Comparison of ENCODE assay signal across 8 mouse cellular contexts in the genomic region with DNA sequence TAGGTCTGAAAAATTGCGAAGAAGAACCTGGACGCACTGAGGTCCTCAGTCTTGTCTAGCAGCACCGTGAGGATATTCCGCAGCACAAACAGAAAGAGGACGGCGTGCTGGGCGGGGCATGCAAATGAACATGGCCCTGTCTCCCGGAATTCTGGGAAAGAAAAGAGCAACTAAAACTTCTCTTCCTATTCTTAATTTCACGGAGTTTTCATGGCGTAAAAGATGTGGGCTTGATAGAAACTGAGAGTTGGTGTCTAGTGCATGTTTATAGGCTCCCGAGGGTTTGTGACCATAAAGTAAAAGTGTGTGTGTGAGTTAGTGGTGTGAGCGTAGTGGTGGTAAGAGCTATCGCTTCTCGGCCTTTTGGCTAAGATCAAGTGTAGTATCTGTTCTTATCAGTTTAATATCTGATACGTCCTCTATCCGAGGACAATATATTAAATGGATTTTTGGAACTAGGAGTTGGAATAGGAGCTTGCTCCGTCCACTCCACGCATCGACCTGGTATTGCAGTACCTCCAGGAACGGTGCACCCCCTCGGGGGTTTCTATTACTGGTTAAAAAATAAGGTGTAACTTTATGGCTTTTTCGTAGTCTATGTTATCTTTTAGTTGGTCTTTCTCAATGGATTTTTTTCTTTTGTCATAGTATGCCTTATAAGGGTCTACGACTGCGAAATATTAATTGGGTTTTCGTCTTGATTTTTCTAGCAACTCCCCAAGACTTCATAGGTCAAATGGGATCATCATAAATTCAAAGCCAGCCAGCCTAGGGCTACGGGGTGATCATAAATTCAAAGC. TPM values are rescaled to one million over a fixed set of nuclear protein-coding genes. Genes with fewer than 3 reads are reported as not detected.
DNase-seq lines count a peak whose midpoint lies in the region; ATAC-seq and TF ChIP-seq lines count a peak whose summit lies in the region.

No protein-coding gene starts in this region.

- H3K4me1 ChIP-seq in MEL (ENCODE audit: control insufficient read depth in 1 of 2, insufficient read depth in 2 of 2, low read length in 2 of 2), result peaks cover 0 to 18% of the 10 kb centered on the region in 2 experiments; a peak in 2 of 4 replicates
- H3K4me1 ChIP-seq in forebrain, postnatal 0 days (ENCODE audit: insufficient read depth), result no peaks in the 10 kb centered on the region
- H3K4me1 ChIP-seq in lung, embryonic 16.5 days (replicated peaks; ENCODE audit: control insufficient read depth, insufficient read depth, low read length), result peaks cover 3% of the 10 kb centered on the region; the same call in 1 of the 2 replicates

- peak; percentile 93 to 100 for TF ChIP-seq POLR2A in MEL (IDR thresholded peaks at IDR 0.05; ENCODE audit: control insufficient read depth in 1 of 2, insufficient read depth in 1 of 2, low read depth in 1 of 2, low read length in 2 of 2, poor library complexity in 1 of 2)

- TF ChIP-seq RAD21 in MEL (IDR thresholded peaks at IDR 0.05; ENCODE audit: low read depth, low read length), result no peak

- no peak for TF ChIP-seq CTCF in MEL (IDR thresholded peaks at IDR 0.05 in 2 of 3, conservative IDR thresholded peaks at IDR 0.05 in 1 of 3; ENCODE audit: control insufficient read depth in 1 of 3, insufficient read depth in 1 of 3, low read depth in 2 of 3, low read length in 3 of 3, poor library complexity in 1 of 3, severe bottlenecking in 1 of 3)
- TF ChIP-seq CTCF in forebrain, postnatal 0 days (IDR thresholded peaks at IDR 0.05; ENCODE audit: low read depth), result no peak

- peak; percentile 99 for DNase-seq in MEL (ENCODE audit: low read depth, low spot score)
- peak; percentile 83 to 84 for DNase-seq in cerebellum, adult 18-20 months
- peak; percentile 94 for DNase-seq in forebrain, postnatal 0 days
- DNase-seq in layer of hippocampus, adult 9-10 months (ENCODE audit: low spot score), result peak; percentile 88
- peak; percentile 53 for DNase-seq in ovary, postnatal 10 days (ENCODE audit: low spot score)
- DNase-seq in thymus, postnatal 10 days (ENCODE audit: low spot score in 2 of 2), result peak; percentile 77

- peak overlapping the region; percentile 66 for H3K4me2 ChIP-seq in forebrain, postnatal 0 days (ENCODE audit: low read depth)
- H3K4me2 ChIP-seq in lung, embryonic 16.5 days (ENCODE audit: low read depth, low read length), result peak overlapping the region; percentile 75

- H3K4me3 ChIP-seq in MEL (ENCODE audit: control insufficient read depth in 1 of 2, insufficient read depth in 1 of 2, low read depth in 2 of 2, low read length in 2 of 2), result peak overlapping the region; percentile 67 to 85
- H3K4me3 ChIP-seq in forebrain, postnatal 0 days (ENCODE audit: low read depth, low read length), result peak overlapping the region; percentile 58
- H3K4me3 ChIP-seq in lung, embryonic 16.5 days (ENCODE audit: low read length), result peak overlapping the region; percentile 72

- peak overlapping the region; percentile 96 for H3K27ac ChIP-seq in MEL (ENCODE audit: control insufficient read depth, low read depth, low read length)
- peak overlapping the region; percentile 89 for H3K27ac ChIP-seq in forebrain, postnatal 0 days (ENCODE audit: low read depth, low read length)
- H3K27ac ChIP-seq in lung, embryonic 16.5 days (ENCODE audit: low read length), result peak overlapping the region; percentile 68

- no peaks in the 10 kb centered on the region for H3K27me3 ChIP-seq in MEL (ENCODE audit: control insufficient read depth in 1 of 2, insufficient read depth in 2 of 2, low read length in 2 of 2)
- no peaks in the 10 kb centered on the region for H3K27me3 ChIP-seq in forebrain, postnatal 0 days (ENCODE audit: insufficient read depth, low read length)
- H3K27me3 ChIP-seq in lung, embryonic 16.5 days (ENCODE audit: control insufficient read depth, insufficient read depth, low read depth, low read length), result no peaks in the 10 kb centered on the region

- peaks cover 0 to 8% of the 10 kb centered on the region in 2 experiments; a peak in 1 of 4 replicates for H3K36me3 ChIP-seq in MEL (ENCODE audit: control insufficient read depth in 1 of 2, insufficient read depth in 2 of 2, low read length in 2 of 2)
- no peaks in the 10 kb centered on the region for H3K36me3 ChIP-seq in forebrain, postnatal 0 days (ENCODE audit: insufficient read depth)
- no peaks in the 10 kb centered on the region for H3K36me3 ChIP-seq in lung, embryonic 16.5 days (ENCODE audit: control insufficient read depth, insufficient read depth, low read length)

- H3K79me2 ChIP-seq in MEL (ENCODE audit: control insufficient read depth, insufficient read depth, low read length, poor library complexity), result no peaks in the 10 kb centered on the region

- TF ChIP-seq EP300 in MEL (IDR thresholded peaks at IDR 0.05; ENCODE audit: low read depth in 1 of 2, low read length in 2 of 2), result no peak; a peak in 1 of 4 replicates

- H3K9me3 ChIP-seq in MEL (replicated peaks; ENCODE audit: insufficient read depth, low read length), result no peaks in the 10 kb centered on the region
- H3K9me3 ChIP-seq in forebrain, postnatal 0 days (ENCODE audit: low read length), result no peaks in the 10 kb centered on the region
- H3K9me3 ChIP-seq in lung, embryonic 16.5 days (ENCODE audit: control insufficient read depth, low read length), result no peaks in the 10 kb centered on the region

- WGBS in forebrain, postnatal 0 days, result 1% methylated on average over 24 of the region's 26 CpGs
- WGBS in lung, embryonic 16.5 days, result under 1% methylated on average over 26 of the region's 26 CpGs

- H3K9ac ChIP-seq in MEL (ENCODE audit: control insufficient read depth, low read depth, low read length, poor library complexity, severe bottlenecking), result peak overlapping the region; percentile 73
- peak overlapping the region; percentile 65 for H3K9ac ChIP-seq in forebrain, postnatal 0 days
- H3K9ac ChIP-seq in lung, embryonic 16.5 days (ENCODE audit: low read length), result peak overlapping the region; percentile 68

- peak; percentile 90 for ATAC-seq in forebrain, postnatal 0 days
- peak; percentile 70 to 75 for ATAC-seq in hematopoietic stem cell, adult 5-6 weeks (replicated peaks in 1 of 2; ENCODE audit: insufficient read depth in 1 of 2, low FRiP score in 2 of 2, low TSS enrichment in 1 of 2, low read depth in 1 of 2, poor library complexity in 2 of 2, severe bottlenecking in 2 of 2)
- ATAC-seq in lung, embryonic 16.5 days (ENCODE audit: low read depth), result peak; percentile 91

TF ChIP-seq in MEL, 35 proteins besides CTCF, POLR2A, EP300 and RAD21 (continues in another document):
- no peak for TF ChIP-seq CHD1 (IDR thresholded peaks at IDR 0.05; ENCODE audit: low read depth, low read length)
- peak; percentile 100 for TF ChIP-seq ZMIZ1 (IDR thresholded peaks at IDR 0.05; ENCODE audit: low read depth, low read length)
- no peak for TF ChIP-seq GABPA (IDR thresholded peaks at IDR 0.05; ENCODE audit: low read depth, low read length)
- no peak for TF ChIP-seq TAL1 (IDR thresholded peaks at IDR 0.05; ENCODE audit: low read length)
- no peak for TF ChIP-seq MXI1 (IDR thresholded peaks at IDR 0.05; ENCODE audit: low read depth, low read length)
- TF ChIP-seq NELFE (IDR thresholded peaks at IDR 0.05; ENCODE audit: low read depth, low read length), result peak; percentile 93
- TF ChIP-seq UBTF (IDR thresholded peaks at IDR 0.05; ENCODE audit: borderline replicate concordance, insufficient read depth, low read depth, low read length), result no peak
- TF ChIP-seq GATA1 (IDR thresholded peaks at IDR 0.05; ENCODE audit: low read depth, low read length), result peak; percentile 50
- peak; percentile 89 for TF ChIP-seq SIN3A (IDR thresholded peaks at IDR 0.05; ENCODE audit: low read length)
- TF ChIP-seq ETS1 (IDR thresholded peaks at IDR 0.05; ENCODE audit: low read depth, low read length), result peak; percentile 94
- no peak for TF ChIP-seq E2F4 (IDR thresholded peaks at IDR 0.05; ENCODE audit: borderline replicate concordance, low read depth, low read length)
- peak; percentile 81 for TF ChIP-seq HCFC1 (IDR thresholded peaks at IDR 0.05; ENCODE audit: low read depth, low read length)
- no peak for TF ChIP-seq NRF1 (IDR thresholded peaks at IDR 0.05; ENCODE audit: insufficient read depth, low read depth, low read length, poor library complexity, severe bottlenecking)
- TF ChIP-seq MAFK (IDR thresholded peaks at IDR 0.05; ENCODE audit: borderline replicate concordance, low read depth, low read length), result no peak
- TF ChIP-seq MAX (IDR thresholded peaks at IDR 0.05; ENCODE audit: low read length), result no peak
- TF ChIP-seq POLR2AphosphoS2 (IDR thresholded peaks at IDR 0.05; ENCODE audit: low read length), result peak; percentile 100
- no peak for TF ChIP-seq USF1 (IDR thresholded peaks at IDR 0.05; ENCODE audit: low read depth, low read length)
- TF ChIP-seq TBP (IDR thresholded peaks at IDR 0.05; ENCODE audit: low read depth, low read length), result peak; percentile 99

RNA-seq across cellular contexts. Expression of a gene that starts 15.2 kb away (rescaled TPM):
- total RNA-seq in MEL (2012; rRNA removed), result 0.04 and 0.07 TPM in 2 replicates
- polyA plus RNA-seq in MEL (2012; ENCODE audit: insufficient read depth in 1 of 2, insufficient read length in 2 of 2, low read depth in 1 of 2, low replicate concordance in 2 of 2, missing spikeins in 1 of 2), result under 1 TPM in 1 of 2 experiments, not detected in 1; 0.19 TPM
- total RNA-seq in forebrain, postnatal 0 days (2014; rRNA removed), result not detected in 2 replicates
- polyA plus RNA-seq in forebrain, postnatal 0 days (2015; fragmentation: Nextera tagmentation; extraction: Ambion mirVana), result not detected in 2 replicates
- total RNA-seq in hematopoietic stem cell, adult 5-6 weeks (2017), result not detected in 2 replicates
- 0.45 and 0.75 TPM in 2 replicates for polyA plus RNA-seq in lung, embryonic 16.5 days (2015; fragmentation: Nextera tagmentation; extraction: Ambion mirVana)

RNA-seq across cellular contexts. Expression of a gene that starts 27.5 kb away (rescaled TPM):
- total RNA-seq in MEL (2012; rRNA removed), result 60.6 and 63.4 TPM in 2 replicates
- polyA plus RNA-seq in MEL (2012; ENCODE audit: insufficient read depth in 1 of 2, insufficient read length in 2 of 2, low read depth in 1 of 2, low replicate concordance in 2 of 2, missing spikeins in 1 of 2), result 100 to 1,000 TPM in 1 of 2 experiments, 10 to 100 TPM in 1; 68.9 to 165 TPM
- total RNA-seq in forebrain, postnatal 0 days (2014; rRNA removed), result 200 and 230 TPM in 2 replicates
- polyA plus RNA-seq in forebrain, postnatal 0 days (2015; fragmentation: Nextera tagmentation; extraction: Ambion mirVana), result 76.4 and 110 TPM in 2 replicates
- 57.6 and 58.0 TPM in 2 replicates for total RNA-seq in hematopoietic stem cell, adult 5-6 weeks (2017)
- 54.9 and 59.8 TPM in 2 replicates for polyA plus RNA-seq in lung, embryonic 16.5 days (2015; fragmentation: Nextera tagmentation; extraction: Ambion mirVana)

RNA-seq across cellular contexts. Expression of a gene that starts 31.0 kb away (rescaled TPM):
- 8.2 and 8.4 TPM in 2 replicates for total RNA-seq in MEL (2012; rRNA removed)
- 10 to 100 TPM in 1 of 2 experiments, not detected in 1; 11.8 TPM for polyA plus RNA-seq in MEL (2012; ENCODE audit: insufficient read depth in 1 of 2, insufficient read length in 2 of 2, low read depth in 1 of 2, low replicate concordance in 2 of 2, missing spikeins in 1 of 2)
- total RNA-seq in forebrain, postnatal 0 days (2014; rRNA removed), result 8.8 and 12.8 TPM in 2 replicates
- 14.6 and 16.2 TPM in 2 replicates for polyA plus RNA-seq in forebrain, postnatal 0 days (2015; fragmentation: Nextera tagmentation; extraction: Ambion mirVana)
- 10.3 and 10.4 TPM in 2 replicates for total RNA-seq in hematopoietic stem cell, adult 5-6 weeks (2017)
- 13.1 and 13.9 TPM in 2 replicates for polyA plus RNA-seq in lung, embryonic 16.5 days (2015; fragmentation: Nextera tagmentation; extraction: Ambion mirVana)

Comparison
In these comparisons a context has a peak if more than half of its experiments do, and no peak if none do; other contexts are left out.
1. Peak in every context shown above with its lines: DNase-seq, ATAC-seq, H3K4me3 ChIP-seq and H3K27ac ChIP-seq.